Mouse (Mus musculus) cortical plate, adult 2 months (tissue): ENCODE results near the gene Gm10318.

Source experiments
- CTCF ChIP-seq: fragments of 200-500 bp; IDR thresholded peaks from 2 replicates; pipeline ENCODE4 v1.5.1; 2011; ENCODE audit warnings: mild to moderate bottlenecking, control low read depth, low read length; ENCODE audit not compliant: insufficient read depth; ENCODE audit errors: extremely low read depth
- POLR2A ChIP-seq: fragments of 200-500 bp; IDR thresholded peaks from 2 replicates; pipeline ENCODE4 v1.6.1; 2011; ENCODE audit warnings: mild to moderate bottlenecking, low read length, control low read depth; ENCODE audit not compliant: insufficient read depth; ENCODE audit errors: extremely low read depth

GRCm38 (mm10) chr10:77886007-77886747 is 33.5 kb downstream of the Gm10318 start:
- TF ChIP-seq POLR2A: no peak
- TF ChIP-seq CTCF: peak; percentile 43
